Mouse (Mus musculus): ENCODE results near the gene Il25. TPM values are rescaled to one million over a fixed set of nuclear protein-coding genes. Genes with fewer than 3 reads are reported as not detected.

Il25 gene
- total RNA-seq, 2 experiments from 2014 or later = not detected

- no peak for DNase-seq (ENCODE audit: low spot score in 2 of 2)
- TF ChIP-seq CTCF (conservative IDR thresholded peaks at IDR 0.05) = no peak
- Histone ChIP-seq H3K4me3 (peak overlapping the region; percentile 99), H3K27ac (peak overlapping the region; percentile 100)
These were observed 20.2 kb upstream of the Il25 start for GRCm38 (mm10) chr14:54912109-54912850.

GRCm38 (mm10) chr14:54912886-54913285 is 19.6 kb upstream of the Il25 start, which contains the start of gene Slc22a17:
Gene Slc22a17, minus strand, starts transcription at chr14:54913132.
- TF ChIP-seq CTCF (conservative IDR thresholded peaks at IDR 0.05) = no peak; the same call in 1 of the 2 replicates
- H3K4me3 ChIP-seq = peak within 1 kb of the TSS; percentile 99
- peak within 1 kb of the TSS; percentile 100 for H3K27ac ChIP-seq
- peak; percentile 84 to 86 for DNase-seq (ENCODE audit: low spot score in 2 of 2)

- no peak for TF ChIP-seq CTCF (conservative IDR thresholded peaks at IDR 0.05)
- Histone ChIP-seq H3K27ac (peak overlapping the region; percentile 100), H3K4me3 (peak overlapping the region; percentile 99)
- no peak for DNase-seq (ENCODE audit: low spot score in 2 of 2)
These were observed 19.2 kb upstream of the Il25 start for GRCm38 (mm10) chr14:54913343-54913742.

- DNase-seq (ENCODE audit: low spot score in 2 of 2) = no peak
- Histone ChIP-seq H3K4me3 (no peak overlapping the region), H3K27ac (no peak overlapping the region)
- TF ChIP-seq CTCF (conservative IDR thresholded peaks at IDR 0.05) = no peak
These were observed 12.3 kb upstream of the Il25 start for GRCm38 (mm10) chr14:54920076-54920685.

GRCm38 (mm10) chr14:54924641-54925348 is 7.7 kb upstream of the Il25 start:
- peak overlapping the region; percentile 61; the same call in 1 of the 2 replicates for H3K4me3 ChIP-seq
- DNase-seq (ENCODE audit: low spot score in 2 of 2) = no peak
- H3K27ac ChIP-seq = peak overlapping the region; percentile 93

GRCm38 (mm10) chr14:54925349-54926342 is 6.8 kb upstream of the Il25 start, which contains the start of gene Efs:
Gene Efs, minus strand, starts transcription at chr14:54926126.
- no peak for TF ChIP-seq CTCF (conservative IDR thresholded peaks at IDR 0.05)
- peak in 1 of 2 experiments; percentile 42 for DNase-seq (ENCODE audit: low spot score in 2 of 2)
- Histone ChIP-seq H3K4me3 (peak within 1 kb of the TSS; percentile 61), H3K27ac (peak within 1 kb of the TSS; percentile 93)

More at GRCm38 (mm10) chr14:54924641-54925348, 7.7 kb upstream of the Il25 start:
- TF ChIP-seq CTCF (conservative IDR thresholded peaks at IDR 0.05) = no peak

GRCm38 (mm10) chr14:54926401-54927158 is 5.9 kb upstream of the Il25 start:
- Histone ChIP-seq H3K4me3 (peak overlapping the region; percentile 61), H3K27ac (peak overlapping the region; percentile 93)
- no peak for TF ChIP-seq CTCF (conservative IDR thresholded peaks at IDR 0.05)
- DNase-seq (ENCODE audit: low spot score in 2 of 2) = peak in 1 of 2 experiments; percentile 45

GRCm38 (mm10) chr14:54927296-54927695 is 5.2 kb upstream of the Il25 start:
- Histone ChIP-seq H3K4me3 (peak overlapping the region; percentile 61; the same call in 1 of the 2 replicates), H3K27ac (peak overlapping the region; percentile 93)
- no peak for DNase-seq (ENCODE audit: low spot score in 2 of 2)
- TF ChIP-seq CTCF (conservative IDR thresholded peaks at IDR 0.05) = no peak

GRCm38 (mm10) chr14:54929801-54930200 is 2.7 kb upstream of the Il25 start:
- no peak overlapping the region for H3K27ac ChIP-seq
- H3K4me3 ChIP-seq = no peak overlapping the region
- DNase-seq (ENCODE audit: low spot score in 2 of 2) = no peak
- no peak for TF ChIP-seq CTCF (conservative IDR thresholded peaks at IDR 0.05)

GRCm38 (mm10) chr14:54930431-54930830 is 2.1 kb upstream of the Il25 start:
- no peak overlapping the region for H3K27ac ChIP-seq
- no peak overlapping the region for H3K4me3 ChIP-seq
- no peak for DNase-seq (ENCODE audit: low spot score in 2 of 2)
- TF ChIP-seq CTCF (conservative IDR thresholded peaks at IDR 0.05) = no peak

Measured in layer of hippocampus, adult 2 months (tissue).